Mouse (Mus musculus) cortical plate, adult 2 months (tissue): ENCODE results near the gene Nphp3. TPM values are rescaled to one million over a fixed set of nuclear protein-coding genes. Genes with fewer than 3 reads are reported as not detected.

Experiments
- H3K27ac ChIP-seq: fragments of 200-500 bp; 2 replicates; pipeline ENCODE4 v1.5.1; 2012; ENCODE audit warnings: low read length, control low read depth, inconsistent platforms; ENCODE audit not compliant: insufficient read depth
- H3K4me1 ChIP-seq: fragments of 200-500 bp; 2 replicates; pipeline ENCODE4 v1.6.1; 2011; ENCODE audit warnings: low read length; ENCODE audit not compliant: control insufficient read depth, insufficient read depth
- H3K4me3 ChIP-seq: fragments of 200-500 bp; 2 replicates; pipeline ENCODE4 v1.5.1; 2011; ENCODE audit warnings: mild to moderate bottlenecking, low read length, control low read depth; ENCODE audit not compliant: insufficient read depth
- CTCF ChIP-seq: fragments of 200-500 bp; IDR thresholded peaks from 2 replicates; pipeline ENCODE4 v1.5.1; 2011; ENCODE audit warnings: mild to moderate bottlenecking, control low read depth, low read length; ENCODE audit not compliant: insufficient read depth; ENCODE audit errors: extremely low read depth
- POLR2A ChIP-seq: fragments of 200-500 bp; IDR thresholded peaks from 2 replicates; pipeline ENCODE4 v1.6.1; 2011; ENCODE audit warnings: mild to moderate bottlenecking, low read length, control low read depth; ENCODE audit not compliant: insufficient read depth; ENCODE audit errors: extremely low read depth
- polyA plus RNA-seq: library from polyadenylated mRNA; depleted of rRNA; stranded (reverse); fragments of >200 nt; gene quantifications from 2 replicates; pipeline ENCODE4 v1.2.3, GENCODE M21; 2012; rRNA removed

The Nphp3 gene
- polyA plus RNA-seq = 8.9 and 10.1 TPM in 2 replicates

- 0 out of 2 replicates have a peak within 1 kb of the TSS, but pooled peaks have one; percentile 9 for H3K27ac ChIP-seq
- peak within 1 kb of the TSS; percentile 41 for H3K4me3 ChIP-seq
- no peaks in the 10 kb centered on the region; the same call in 1 of the 2 replicates for H3K4me1 ChIP-seq
- TF ChIP-seq POLR2A = peak; percentile 63; the same call in 1 of the 2 replicates
- TF ChIP-seq CTCF = no peak
Observed at GRCm38 (mm10) chr9:104001921-104002859, at the start of gene Nphp3. TSS of gene Nphp3 (plus strand) at chr9:104002544.

DNA sequence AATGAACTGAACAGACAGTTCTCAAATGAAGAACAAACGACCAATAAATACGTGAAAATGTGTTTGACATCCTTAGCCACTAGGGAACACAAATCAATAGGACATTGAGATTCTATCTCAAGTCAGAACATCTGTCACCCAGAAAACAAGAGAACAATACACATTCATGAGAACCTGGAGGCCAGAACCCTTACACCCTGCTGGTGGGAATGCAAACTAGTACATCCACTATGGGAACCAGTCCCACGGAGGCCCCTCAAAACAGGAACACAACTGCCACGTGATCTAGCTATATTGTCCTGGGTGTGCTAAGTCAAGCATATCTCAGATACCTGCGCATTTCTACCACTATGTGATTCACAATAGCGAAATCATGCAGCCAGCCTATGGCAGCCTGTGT, 43.6 kb upstream of the Nphp3 start:
- H3K4me3 ChIP-seq = no peak overlapping the region
- H3K4me1 ChIP-seq = no peaks in the 10 kb centered on the region
- H3K27ac ChIP-seq = no peak overlapping the region
- TF ChIP-seq CTCF (no peak), POLR2A (no peak)

DNA sequence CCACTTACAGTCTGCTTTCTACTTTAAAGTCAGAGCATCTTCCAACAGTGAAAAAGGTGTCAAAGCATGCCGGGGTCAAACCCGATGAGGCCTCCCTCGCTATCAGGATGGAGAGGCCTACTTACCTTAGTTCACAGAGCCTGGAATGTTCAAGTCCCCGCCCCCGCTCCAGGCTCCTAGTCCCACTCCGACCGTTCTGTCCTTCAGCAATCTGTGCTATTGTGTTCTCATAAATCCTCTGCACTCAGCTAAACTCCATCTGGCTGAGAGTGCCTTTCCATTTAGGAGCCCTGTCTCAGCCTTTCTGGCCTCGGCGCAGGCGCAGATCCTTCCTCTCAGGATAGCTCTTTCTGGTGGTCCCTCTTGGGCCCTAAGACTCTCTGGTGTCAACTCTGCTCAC, 42.4 kb upstream of the Nphp3 start:
- Histone ChIP-seq H3K4me3 (no peak overlapping the region), H3K4me1 (no peaks in the 10 kb centered on the region), H3K27ac (no peak overlapping the region)
- TF ChIP-seq POLR2A (no peak), CTCF (no peak)

GRCm38 (mm10) chr9:103996496-103996895, 5.8 kb upstream of the Nphp3 start:
- no peak for TF ChIP-seq POLR2A
- no peak for TF ChIP-seq CTCF
- Histone ChIP-seq H3K4me1 (no peaks in the 10 kb centered on the region), H3K27ac (no peak overlapping the region), H3K4me3 (no peak overlapping the region)

- H3K27ac ChIP-seq = no peak overlapping the region
- H3K4me1 ChIP-seq = no peaks in the 10 kb centered on the region; the same call in 1 of the 2 replicates
- H3K4me3 ChIP-seq = no peak overlapping the region
- no peak for TF ChIP-seq POLR2A
- TF ChIP-seq CTCF = no peak
Observed at GRCm38 (mm10) chr9:104000601-104001000, 1.7 kb upstream of the Nphp3 start.

- TF ChIP-seq CTCF = peak; percentile 59
- peak; percentile 23; the same call in 1 of the 2 replicates for TF ChIP-seq POLR2A
- H3K4me1 ChIP-seq = no peaks in the 10 kb centered on the region; the same call in 1 of the 2 replicates
- peak overlapping the region; percentile 41 for H3K4me3 ChIP-seq
- H3K27ac ChIP-seq = 0 out of 2 replicates have a peak overlapping the region, but pooled peaks have one; percentile 9
Observed at GRCm38 (mm10) chr9:104002913-104003330, 578 bp downstream of the Nphp3 start.

DNA sequence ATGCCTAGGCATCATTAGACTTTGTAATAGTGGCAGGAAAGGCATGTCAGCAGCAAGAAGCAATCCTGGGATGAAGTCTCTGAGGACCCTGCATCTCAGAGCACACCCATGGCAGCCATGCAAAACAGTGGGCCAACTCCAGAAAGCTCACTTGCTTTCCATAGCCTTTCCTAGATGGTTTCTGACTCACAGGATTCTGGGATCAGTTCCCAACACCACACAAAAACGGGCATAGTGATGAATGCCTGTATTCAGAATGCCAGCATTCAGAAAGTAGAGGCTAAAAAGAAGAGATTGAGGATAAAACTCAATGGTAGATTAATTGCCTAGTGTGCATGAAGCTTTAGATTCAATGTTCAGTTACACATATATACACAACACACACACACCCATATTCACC, 12.2 kb downstream of the Nphp3 start:
- Histone ChIP-seq H3K4me3 (no peak overlapping the region), H3K27ac (no peak overlapping the region), H3K4me1 (no peaks in the 10 kb centered on the region)
- TF ChIP-seq POLR2A = no peak
- TF ChIP-seq CTCF = no peak

DNA sequence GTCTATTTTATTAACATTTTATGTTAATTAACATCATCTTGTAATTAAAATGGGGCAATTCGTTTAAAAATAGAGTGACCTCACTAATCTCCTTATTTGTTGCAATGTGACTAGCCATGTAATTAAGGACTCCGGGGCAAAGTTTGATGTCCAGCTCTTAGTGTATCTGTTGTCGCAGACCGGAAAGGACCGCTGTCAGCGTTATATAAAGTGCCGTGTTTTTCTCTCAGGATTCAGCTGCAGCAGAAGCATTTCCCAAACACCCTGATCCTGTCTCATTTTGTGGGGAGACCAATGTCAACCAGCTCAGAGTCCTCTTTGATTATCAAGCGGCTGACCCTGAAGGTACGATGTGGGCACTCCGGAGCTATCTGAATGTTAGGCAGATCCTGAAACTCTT, 18.7 kb downstream of the Nphp3 start:
- no peak for TF ChIP-seq CTCF

DNA sequence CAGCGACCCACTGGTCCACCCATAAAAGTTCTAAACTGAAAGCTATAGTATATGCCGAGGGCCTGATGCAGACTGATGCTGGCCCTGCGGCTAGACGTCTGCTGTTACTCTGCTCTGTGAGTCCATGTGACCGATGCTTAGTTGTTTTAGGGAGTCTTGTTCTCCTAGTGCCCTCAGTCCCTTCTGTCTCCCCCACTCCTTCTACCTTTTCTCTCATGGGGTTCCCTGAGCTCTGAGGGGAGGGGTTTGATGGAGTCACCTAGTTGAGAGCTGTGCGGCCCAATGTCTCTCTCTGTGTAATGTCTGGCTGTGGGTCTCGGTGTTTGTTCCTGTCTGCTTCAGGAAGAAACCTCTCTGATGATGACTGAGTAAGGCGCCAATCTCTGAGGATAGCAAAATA, 24.8 kb downstream of the Nphp3 start:
- H3K4me3 ChIP-seq = no peak overlapping the region
- H3K4me1 ChIP-seq = no peaks in the 10 kb centered on the region
- no peak overlapping the region for H3K27ac ChIP-seq
- TF ChIP-seq POLR2A (no peak), CTCF (no peak)

More for the DNA sequence above, 18.7 kb downstream of the Nphp3 start:
- H3K4me3 ChIP-seq = no peak overlapping the region
- H3K4me1 ChIP-seq = no peaks in the 10 kb centered on the region
- H3K27ac ChIP-seq = no peak overlapping the region

DNA sequence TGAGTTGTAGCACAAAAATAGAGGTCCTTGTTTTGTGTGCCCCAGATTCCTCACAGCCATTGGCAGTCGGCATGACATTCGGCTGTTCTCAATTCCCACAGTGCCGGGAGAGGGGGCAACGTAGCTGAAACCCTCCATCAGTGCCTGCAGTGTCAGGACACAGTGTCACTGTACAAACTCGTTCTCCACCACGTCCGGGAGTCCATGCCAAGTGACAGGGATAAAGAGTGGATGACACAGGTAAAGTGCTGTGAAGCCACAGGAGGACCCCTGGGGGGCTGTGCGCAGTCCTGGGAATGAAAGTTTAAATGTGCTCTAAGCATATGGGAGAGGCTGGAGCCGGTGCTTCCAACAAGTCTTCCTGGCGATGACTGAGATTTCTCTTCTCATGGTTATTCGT, 27.5 kb downstream of the Nphp3 start:
- TF ChIP-seq POLR2A (no peak), CTCF (no peak)
- Histone ChIP-seq H3K4me3 (no peak overlapping the region; the same call in 1 of the 2 replicates), H3K4me1 (no peaks in the 10 kb centered on the region), H3K27ac (no peak overlapping the region)
